Mouse (Mus musculus): ENCODE measurements around the gene Dcaf15. TPM values are rescaled to one million over a fixed set of nuclear protein-coding genes. Genes with fewer than 3 reads are reported as not detected.

Gene Dcaf15
- polyA plus RNA-seq, 1 experiment from 2014 or later = 12.5 TPM

DNA sequence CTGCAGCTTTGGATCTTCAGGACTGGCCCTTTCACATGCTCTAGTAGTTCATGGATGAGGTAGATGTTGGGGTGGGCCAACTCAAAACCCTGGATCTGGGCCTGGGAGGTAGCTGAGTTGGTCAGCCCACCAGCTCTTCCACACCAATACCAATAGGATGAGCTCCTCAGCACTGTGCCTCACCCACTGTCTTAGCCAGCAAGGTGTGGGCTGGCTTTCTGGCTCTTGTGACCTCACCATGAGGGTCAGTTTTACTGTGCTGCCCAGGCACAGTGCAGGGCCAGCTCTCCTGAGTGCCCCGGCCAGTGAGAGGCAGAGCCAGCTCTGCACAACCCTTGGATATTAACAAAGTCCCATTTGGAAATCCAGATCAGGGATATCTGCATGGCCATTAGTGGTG, 46.7 kb downstream of the Dcaf15 start:
- DNase-seq (ENCODE audit: low spot score) (no peak), ATAC-seq (ENCODE audit: low FRiP score) (no peak)
- no peak overlapping the region for H3K9ac ChIP-seq (ENCODE audit: low read depth, low read length)
- no peak overlapping the region for H3K4me2 ChIP-seq (replicated peaks; ENCODE audit: low read depth, low read length)
- no peak overlapping the region for H3K27ac ChIP-seq (ENCODE audit: low read depth, low read length)
- no peaks in the 10 kb centered on the region for H3K9me3 ChIP-seq (ENCODE audit: control insufficient read depth, low read length)
- no peaks in the 10 kb centered on the region for H3K36me3 ChIP-seq (ENCODE audit: control insufficient read depth, insufficient read depth, low read length)
- no peak overlapping the region for H3K4me3 ChIP-seq (ENCODE audit: low read depth, low read length)
- no peaks in the 10 kb centered on the region for H3K4me1 ChIP-seq (replicated peaks; ENCODE audit: control insufficient read depth, insufficient read depth, low read length)
- no peaks in the 10 kb centered on the region for H3K27me3 ChIP-seq (ENCODE audit: control insufficient read depth, insufficient read depth, low read length)
- WGBS = 86% methylated on average over 1 of the region's 1 CpGs

DNA sequence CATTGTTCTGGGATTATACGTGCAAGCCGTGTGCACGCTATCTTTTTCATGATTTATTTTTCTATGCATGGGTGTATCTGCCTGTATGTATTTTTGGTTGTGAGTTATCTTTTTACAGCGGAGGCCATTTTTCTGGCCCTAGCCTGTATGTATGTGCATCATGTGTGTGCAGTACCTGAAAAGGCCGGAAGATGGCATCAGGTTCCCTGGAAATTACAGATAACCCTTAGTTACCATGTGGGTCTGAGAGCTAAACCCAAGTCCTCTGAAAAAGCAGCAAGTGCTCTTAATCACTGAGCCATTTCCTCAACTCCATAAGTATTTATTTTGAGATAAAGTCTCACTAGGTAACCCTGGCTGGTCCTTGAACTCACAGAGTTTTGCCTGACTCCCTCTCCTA, 51.3 kb downstream of the Dcaf15 start:
- no peak overlapping the region for H3K27ac ChIP-seq (ENCODE audit: low read depth, low read length)
- no peaks in the 10 kb centered on the region for H3K4me1 ChIP-seq (replicated peaks; ENCODE audit: control insufficient read depth, insufficient read depth, low read length)
- no peak overlapping the region for H3K4me3 ChIP-seq (ENCODE audit: low read depth, low read length)
- no peak overlapping the region for H3K4me2 ChIP-seq (replicated peaks; ENCODE audit: low read depth, low read length)
- DNase-seq (ENCODE audit: low spot score) (no peak), ATAC-seq (ENCODE audit: low FRiP score) (no peak)
- no peaks in the 10 kb centered on the region for H3K9me3 ChIP-seq (ENCODE audit: control insufficient read depth, low read length)
- 96% methylated on average over 5 of the region's 5 CpGs for WGBS
- no peak overlapping the region for H3K9ac ChIP-seq (ENCODE audit: low read depth, low read length)
- no peaks in the 10 kb centered on the region for H3K36me3 ChIP-seq (ENCODE audit: control insufficient read depth, insufficient read depth, low read length)
- no peaks in the 10 kb centered on the region for H3K27me3 ChIP-seq (ENCODE audit: control insufficient read depth, insufficient read depth, low read length)

DNA sequence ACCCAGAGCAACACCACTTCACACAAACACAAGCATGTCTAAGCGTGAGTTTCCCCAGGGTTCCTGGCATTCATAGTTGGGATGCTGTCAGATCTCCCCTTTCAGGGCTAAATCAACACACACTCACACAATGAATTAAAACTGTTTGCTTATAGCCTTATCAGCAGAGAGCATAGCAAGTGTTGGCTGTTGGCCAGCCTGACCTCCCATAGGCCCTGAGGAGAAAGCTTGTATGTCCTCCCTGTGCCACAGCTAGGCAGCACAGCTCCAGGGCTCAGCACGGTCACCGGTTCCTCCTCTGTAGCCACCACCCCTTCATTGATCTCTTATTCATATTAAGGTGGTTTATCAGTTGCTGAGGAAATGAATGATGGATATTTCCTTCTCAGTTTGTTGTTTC, 51.8 kb downstream of the Dcaf15 start:
- 86% methylated on average over 3 of the region's 3 CpGs for WGBS
- H3K4me2 ChIP-seq (replicated peaks; ENCODE audit: low read depth, low read length) = no peak overlapping the region

DNA sequence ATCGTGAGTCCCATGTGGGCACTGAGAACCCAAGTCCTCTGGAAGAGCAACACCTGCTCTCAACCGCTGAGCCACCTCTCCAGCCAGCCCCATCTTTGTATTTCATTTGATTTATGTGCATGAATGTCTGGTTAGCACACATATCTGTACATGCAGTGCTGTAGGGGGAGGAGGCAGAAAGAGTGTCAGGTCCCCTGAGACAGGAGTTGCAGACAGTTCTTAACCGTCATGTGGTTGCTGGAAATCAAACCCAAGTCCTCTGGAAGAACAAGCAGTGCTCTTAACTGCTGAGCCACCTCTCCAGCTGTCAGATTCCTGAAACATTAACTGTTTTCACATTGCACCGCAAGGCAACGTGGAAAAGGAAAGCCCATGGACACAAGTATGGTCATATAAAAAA, 56.4 kb downstream of the Dcaf15 start:
- Histone ChIP-seq H3K9ac (ENCODE audit: low read depth, low read length) (no peak overlapping the region), H3K27me3 (ENCODE audit: control insufficient read depth, insufficient read depth, low read length) (peaks cover 23% of the 10 kb centered on the region), H3K4me3 (ENCODE audit: low read depth, low read length) (no peak overlapping the region), H3K27ac (ENCODE audit: low read depth, low read length) (no peak overlapping the region), H3K4me2 (replicated peaks; ENCODE audit: low read depth, low read length) (no peak overlapping the region), H3K9me3 (ENCODE audit: control insufficient read depth, low read length) (no peaks in the 10 kb centered on the region), H3K36me3 (ENCODE audit: control insufficient read depth, insufficient read depth, low read length) (no peaks in the 10 kb centered on the region), H3K4me1 (replicated peaks; ENCODE audit: control insufficient read depth, insufficient read depth, low read length) (no peaks in the 10 kb centered on the region; the same call in 1 of the 2 replicates)
- no peak for DNase-seq (ENCODE audit: low spot score)
- no peak for ATAC-seq (ENCODE audit: low FRiP score)
- 85% methylated on average over 5 of the region's 5 CpGs for WGBS

More for the DNA sequence above, 51.8 kb downstream of the Dcaf15 start:
- H3K9me3 ChIP-seq (ENCODE audit: control insufficient read depth, low read length) = no peaks in the 10 kb centered on the region
- ATAC-seq (ENCODE audit: low FRiP score) = no peak
- H3K27ac ChIP-seq (ENCODE audit: low read depth, low read length) = no peak overlapping the region
- H3K27me3 ChIP-seq (ENCODE audit: control insufficient read depth, insufficient read depth, low read length) = no peaks in the 10 kb centered on the region
- H3K36me3 ChIP-seq (ENCODE audit: control insufficient read depth, insufficient read depth, low read length) = no peaks in the 10 kb centered on the region
- H3K4me1 ChIP-seq (replicated peaks; ENCODE audit: control insufficient read depth, insufficient read depth, low read length) = no peaks in the 10 kb centered on the region
- no peak for DNase-seq (ENCODE audit: low spot score)
- H3K4me3 ChIP-seq (ENCODE audit: low read depth, low read length) = no peak overlapping the region
- H3K9ac ChIP-seq (ENCODE audit: low read depth, low read length) = no peak overlapping the region

MicroRNAs within 50 kb of the gene (microRNA counts, 519-probe panel; counts per million panel counts)
- 3,774 counts per million, percentile 32 among the panel's probes with 10 or more counts for microRNA mmu-miR-709

Other genes starting within 250 kb of the Dcaf15 start
- gene Adgrl1, start 204.7 kb downstream of the Dcaf15 start, polyA plus RNA-seq (2014; fragmentation: Nextera tagmentation; extraction: Ambion mirVana) = 19.9 and 23.7 TPM in 2 replicates
- gene Gm10644, start 149.6 kb downstream of the Dcaf15 start, polyA plus RNA-seq (2014; fragmentation: Nextera tagmentation; extraction: Ambion mirVana) = 0.93 and 1.2 TPM in 2 replicates
- 79.5 and 80.6 TPM in 2 replicates for gene Asf1b, start 149.3 kb downstream of the Dcaf15 start, polyA plus RNA-seq (2014; fragmentation: Nextera tagmentation; extraction: Ambion mirVana)
- 139 TPM in 2 replicates for gene Prkaca, start 131.8 kb downstream of the Dcaf15 start, polyA plus RNA-seq (2014; fragmentation: Nextera tagmentation; extraction: Ambion mirVana)
- gene Samd1, start 107.1 kb downstream of the Dcaf15 start, polyA plus RNA-seq (2014; fragmentation: Nextera tagmentation; extraction: Ambion mirVana) = 15.1 and 17.0 TPM in 2 replicates
- gene 1700067K01Rik, start 103.3 kb downstream of the Dcaf15 start, polyA plus RNA-seq (2014; fragmentation: Nextera tagmentation; extraction: Ambion mirVana) = 0.80 and 0.93 TPM in 2 replicates
- gene 2210011C24Rik, start 92.6 kb downstream of the Dcaf15 start, polyA plus RNA-seq (2014; fragmentation: Nextera tagmentation; extraction: Ambion mirVana) = 0.22 TPM in 1 of 2 replicates, not detected in the other
- 3.3 and 3.5 TPM in 2 replicates for gene Palm3, start 83.3 kb downstream of the Dcaf15 start, polyA plus RNA-seq (2014; fragmentation: Nextera tagmentation; extraction: Ambion mirVana)
- not detected in 2 replicates for gene Il27ra, start 62.2 kb downstream of the Dcaf15 start, polyA plus RNA-seq (2014; fragmentation: Nextera tagmentation; extraction: Ambion mirVana)
- gene Rln3, start 59.8 kb downstream of the Dcaf15 start, polyA plus RNA-seq (2014; fragmentation: Nextera tagmentation; extraction: Ambion mirVana) = 0.48 TPM in 1 of 2 replicates, not detected in the other
- gene Gm10643, start 39.6 kb downstream of the Dcaf15 start, polyA plus RNA-seq (2014; fragmentation: Nextera tagmentation; extraction: Ambion mirVana) = 2.0 and 2.2 TPM in 2 replicates
- gene Rfx1, start 37.9 kb downstream of the Dcaf15 start, polyA plus RNA-seq (2014; fragmentation: Nextera tagmentation; extraction: Ambion mirVana) = 5.5 and 8.8 TPM in 2 replicates
- gene Podnl1, start 21.2 kb upstream of the Dcaf15 start, polyA plus RNA-seq (2014; fragmentation: Nextera tagmentation; extraction: Ambion mirVana) = 0.17 and 0.23 TPM in 2 replicates
- 8.5 and 8.8 TPM in 2 replicates for gene Cc2d1a, start 43.2 kb upstream of the Dcaf15 start, polyA plus RNA-seq (2014; fragmentation: Nextera tagmentation; extraction: Ambion mirVana)
- gene 4930432K21Rik, start 43.3 kb upstream of the Dcaf15 start, polyA plus RNA-seq (2014; fragmentation: Nextera tagmentation; extraction: Ambion mirVana) = 0.57 and 0.88 TPM in 2 replicates
- 4.5 and 5.6 TPM in 2 replicates for gene Nanos3, start 80.4 kb upstream of the Dcaf15 start, polyA plus RNA-seq (2014; fragmentation: Nextera tagmentation; extraction: Ambion mirVana)
- 22.5 and 26.1 TPM in 2 replicates for gene Zswim4, start 132.3 kb upstream of the Dcaf15 start, polyA plus RNA-seq (2014; fragmentation: Nextera tagmentation; extraction: Ambion mirVana)
- gene D8Ertd738e, start 145.0 kb upstream of the Dcaf15 start, polyA plus RNA-seq (2014; fragmentation: Nextera tagmentation; extraction: Ambion mirVana) = 298 and 313 TPM in 2 replicates
- gene Mri1, start 152.6 kb upstream of the Dcaf15 start, polyA plus RNA-seq (2014; fragmentation: Nextera tagmentation; extraction: Ambion mirVana) = 49.8 and 51.2 TPM in 2 replicates
- 21.3 and 27.4 TPM in 2 replicates for gene Ccdc130, start 165.6 kb upstream of the Dcaf15 start, polyA plus RNA-seq (2014; fragmentation: Nextera tagmentation; extraction: Ambion mirVana)